Mouse (Mus musculus) heart, postnatal 0 days (tissue): ENCODE measurements at regions not wholly inside any gene's neighbourhood (a gene's known extent, or its start where the extent isn't known, plus 50 kb on each side); places are given as distances from the start of the nearest gene placed in this dataset.

Experiments
- CTCF ChIP-seq: IDR thresholded peaks from 2 replicates; pipeline ENCODE4 v1.5.1; 2016; ENCODE audit warnings: antibody characterized with exemption, control low read depth, low read depth
- EP300 ChIP-seq: IDR thresholded peaks from 2 replicates; pipeline ENCODE4 v1.6.1; 2016; ENCODE audit warnings: antibody characterized with exemption, low read depth

DNA sequence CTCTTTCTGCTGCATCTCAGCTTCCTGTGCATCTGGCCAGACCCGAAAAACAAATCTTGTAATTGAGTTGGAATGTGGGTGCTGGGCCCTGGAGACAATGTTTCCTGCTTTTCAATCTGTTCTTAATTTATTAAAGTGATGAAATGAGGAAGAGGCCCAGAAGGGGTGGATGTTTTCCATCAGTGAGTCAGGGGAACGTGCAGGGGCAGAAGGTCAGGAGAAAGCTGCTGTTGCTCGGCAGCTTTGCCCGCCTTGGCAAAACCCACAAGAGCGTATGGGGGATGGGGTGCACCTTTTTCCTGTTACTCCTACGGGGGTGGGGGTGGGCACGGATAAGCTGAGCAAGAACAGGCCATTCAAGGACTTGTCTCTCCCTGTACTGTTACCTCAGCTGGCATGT, 156.2 kb downstream of the Dmrta2 start:
- TF ChIP-seq CTCF (no peak), EP300 (no peak)
